Mouse (Mus musculus): ENCODE results near the gene Scfd2. TPM values are rescaled to one million over a fixed set of nuclear protein-coding genes. Genes with fewer than 3 reads are reported as not detected.

Gene Scfd2
- total and polyA plus RNA-seq, 2 experiments from 2014 or later, result 17.5 to 33.2 TPM

GRCm38 (mm10) chr5:74193626-74194025 lies 337.9 kb downstream of the Scfd2 start:
- no peak overlapping the region for H3K4me3 ChIP-seq (ENCODE audit: low read depth, low read length)
- ATAC-seq (ENCODE audit: low FRiP score) (no peak), DNase-seq (ENCODE audit: low spot score) (no peak)
- 0 out of 2 replicates have a peak, but pooled peaks cover 3% of the 10 kb centered on the region for H3K27me3 ChIP-seq (ENCODE audit: insufficient read depth, low read length)
- H3K36me3 ChIP-seq (ENCODE audit: insufficient read depth, low read length), result no peaks in the 10 kb centered on the region
- 31% methylated on average over 7 of the region's 7 CpGs for WGBS
- no peaks in the 10 kb centered on the region for H3K9me3 ChIP-seq (ENCODE audit: low read length)
- H3K4me1 ChIP-seq (ENCODE audit: insufficient read depth, low read length), result peaks cover 6% of the 10 kb centered on the region
- no peak overlapping the region for H3K4me2 ChIP-seq (ENCODE audit: low read depth, low read length, poor library complexity, severe bottlenecking)
- TF ChIP-seq CTCF (IDR thresholded peaks at IDR 0.05), result no peak
- no peak overlapping the region for H3K27ac ChIP-seq (ENCODE audit: low read depth, low read length)
- H3K9ac ChIP-seq (replicated peaks; ENCODE audit: low read length, poor library complexity, severe bottlenecking), result no peak overlapping the region

DNA sequence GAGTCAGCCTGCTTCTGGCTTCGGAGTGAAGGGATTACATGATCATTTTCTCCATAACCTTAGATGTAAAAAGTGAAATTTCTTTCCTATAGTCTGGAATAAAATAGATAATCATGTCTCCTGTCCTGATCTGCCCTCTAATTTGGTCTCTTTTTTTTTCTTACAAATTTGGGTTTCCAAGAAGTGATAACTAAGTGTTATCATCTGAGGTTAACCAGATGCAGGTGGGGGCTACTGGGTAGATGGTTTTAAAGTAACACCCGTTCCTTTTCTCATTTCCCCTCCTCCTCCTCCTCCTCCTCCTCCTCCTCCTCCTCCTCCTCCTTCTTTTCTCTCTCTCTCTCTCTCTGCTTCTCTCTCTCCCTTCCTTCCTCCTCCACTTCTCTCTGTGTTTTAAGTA lies 338.6 kb downstream of the Scfd2 start:
- Histone ChIP-seq H3K36me3 (ENCODE audit: insufficient read depth, low read length) (no peaks in the 10 kb centered on the region), H3K4me2 (ENCODE audit: low read depth, low read length, poor library complexity, severe bottlenecking) (no peak overlapping the region), H3K4me1 (ENCODE audit: insufficient read depth, low read length) (peaks cover 6% of the 10 kb centered on the region), H3K9me3 (ENCODE audit: low read length) (no peaks in the 10 kb centered on the region), H3K9ac (replicated peaks; ENCODE audit: low read length, poor library complexity, severe bottlenecking) (no peak overlapping the region), H3K4me3 (ENCODE audit: low read depth, low read length) (no peak overlapping the region), H3K27ac (ENCODE audit: low read depth, low read length) (no peak overlapping the region), H3K27me3 (ENCODE audit: insufficient read depth, low read length) (0 out of 2 replicates have a peak, but pooled peaks cover 5% of the 10 kb centered on the region)
- no peak for TF ChIP-seq CTCF (IDR thresholded peaks at IDR 0.05)
- no peak for DNase-seq (ENCODE audit: low spot score)
- 73% methylated on average over 2 of the region's 2 CpGs for WGBS
- no peak for ATAC-seq (ENCODE audit: low FRiP score)

GRCm38 (mm10) chr5:74190911-74191310 lies 340.6 kb downstream of the Scfd2 start:
- H3K4me1 ChIP-seq (ENCODE audit: insufficient read depth, low read length), result peaks cover 6% of the 10 kb centered on the region
- ATAC-seq (ENCODE audit: low FRiP score) (no peak), DNase-seq (ENCODE audit: low spot score) (no peak)
- no peak overlapping the region for H3K27ac ChIP-seq (ENCODE audit: low read depth, low read length)
- H3K9me3 ChIP-seq (ENCODE audit: low read length), result no peaks in the 10 kb centered on the region
- H3K4me2 ChIP-seq (ENCODE audit: low read depth, low read length, poor library complexity, severe bottlenecking), result no peak overlapping the region
- H3K4me3 ChIP-seq (ENCODE audit: low read depth, low read length), result no peak overlapping the region
- TF ChIP-seq CTCF (IDR thresholded peaks at IDR 0.05), result no peak
- 0 out of 2 replicates have a peak, but pooled peaks cover 5% of the 10 kb centered on the region for H3K27me3 ChIP-seq (ENCODE audit: insufficient read depth, low read length)
- H3K36me3 ChIP-seq (ENCODE audit: insufficient read depth, low read length), result no peaks in the 10 kb centered on the region
- H3K9ac ChIP-seq (replicated peaks; ENCODE audit: low read length, poor library complexity, severe bottlenecking), result no peak overlapping the region
- WGBS, result 72% methylated on average over 5 of the region's 5 CpGs

DNA sequence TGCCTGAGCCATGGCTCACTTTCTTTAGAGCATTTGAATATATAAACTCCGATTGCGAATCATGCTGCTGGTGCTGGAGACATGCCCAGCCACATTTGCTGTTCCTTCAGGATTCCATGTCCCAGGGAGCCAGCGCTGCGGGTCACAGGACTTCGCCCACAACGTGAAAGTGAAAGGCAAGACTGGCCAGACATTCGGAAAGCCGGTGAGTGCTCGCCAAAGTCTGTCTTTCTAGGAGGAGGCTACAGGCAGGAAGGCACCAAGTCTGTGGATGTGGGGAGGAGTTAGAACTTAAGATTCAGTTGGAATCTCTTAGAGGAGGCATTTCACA lies 341.4 kb downstream of the Scfd2 start:
- Histone ChIP-seq H3K4me2 (ENCODE audit: low read depth, low read length, poor library complexity, severe bottlenecking) (no peak overlapping the region), H3K4me1 (ENCODE audit: insufficient read depth, low read length) (0 out of 2 replicates have a peak, but pooled peaks cover 4% of the 10 kb centered on the region), H3K27ac (ENCODE audit: low read depth, low read length) (no peak overlapping the region), H3K4me3 (ENCODE audit: low read depth, low read length) (no peak overlapping the region), H3K9ac (replicated peaks; ENCODE audit: low read length, poor library complexity, severe bottlenecking) (no peak overlapping the region), H3K36me3 (ENCODE audit: insufficient read depth, low read length) (no peaks in the 10 kb centered on the region), H3K27me3 (ENCODE audit: insufficient read depth, low read length) (0 out of 2 replicates have a peak, but pooled peaks cover 5% of the 10 kb centered on the region), H3K9me3 (ENCODE audit: low read length) (no peaks in the 10 kb centered on the region)
- TF ChIP-seq CTCF (IDR thresholded peaks at IDR 0.05), result no peak
- 29% methylated on average over 9 of the region's 9 CpGs for WGBS
- no peak for DNase-seq (ENCODE audit: low spot score)
- ATAC-seq (ENCODE audit: low FRiP score), result no peak

DNA sequence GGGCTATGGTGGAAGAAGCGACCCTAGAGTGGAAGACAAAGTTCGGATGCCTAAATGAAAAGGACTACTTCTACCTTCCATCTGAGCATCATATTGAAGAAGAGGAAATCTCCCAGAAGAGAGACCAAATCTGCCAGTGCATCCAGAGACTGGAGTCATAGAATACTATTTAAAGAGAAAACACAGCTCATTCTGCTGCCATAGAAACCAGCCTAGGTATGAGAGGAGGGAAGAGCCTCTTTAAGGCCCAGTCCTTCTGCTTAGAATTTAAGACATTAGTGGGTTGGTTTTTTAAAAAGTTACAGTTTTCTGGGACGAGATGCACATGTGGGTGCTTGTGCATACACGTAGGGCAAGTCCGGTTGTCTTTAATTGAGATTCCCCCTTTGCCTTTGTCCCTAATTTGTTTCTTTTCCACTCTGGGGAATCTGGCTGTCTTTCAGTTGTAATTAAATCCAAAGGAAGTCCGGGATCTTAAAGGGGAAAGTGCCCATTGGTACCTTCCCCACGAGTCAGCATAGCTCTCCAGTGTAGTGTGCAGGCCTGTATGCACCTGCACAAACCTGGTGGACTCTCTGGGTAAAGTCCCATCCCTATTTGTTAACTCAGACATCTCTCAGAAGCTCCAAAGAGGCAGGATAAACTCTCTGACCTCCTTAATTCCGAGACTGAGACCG lies 341.9 kb downstream of the Scfd2 start:
- no peak for ATAC-seq (ENCODE audit: low FRiP score)
- no peak for TF ChIP-seq CTCF (IDR thresholded peaks at IDR 0.05)
- no peak overlapping the region for H3K4me2 ChIP-seq (ENCODE audit: low read depth, low read length, poor library complexity, severe bottlenecking)

DNA sequence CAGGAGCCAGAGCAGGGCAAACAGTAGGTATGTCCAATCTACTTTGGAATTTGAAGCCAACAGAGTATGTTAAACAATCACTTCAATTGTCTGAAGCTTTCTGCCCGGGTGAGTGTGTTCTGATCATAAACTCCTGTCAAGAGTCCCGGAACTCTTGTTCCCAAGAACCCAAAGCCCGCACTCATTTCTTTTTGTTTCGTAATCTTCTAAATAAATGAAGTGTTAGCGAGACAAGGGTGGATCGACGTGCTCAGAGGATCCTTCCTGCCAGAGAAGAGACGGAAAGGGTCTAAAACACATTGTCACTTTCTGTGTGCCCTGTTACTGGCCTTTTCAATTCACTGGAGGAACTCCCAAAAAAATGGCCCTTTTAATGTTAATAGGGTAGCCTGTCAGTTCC lies 342.7 kb downstream of the Scfd2 start:
- no peak overlapping the region for H3K27ac ChIP-seq (ENCODE audit: low read depth, low read length)
- no peak overlapping the region for H3K9ac ChIP-seq (replicated peaks; ENCODE audit: low read length, poor library complexity, severe bottlenecking)
- WGBS, result 87% methylated on average over 8 of the region's 8 CpGs
- no peak for TF ChIP-seq CTCF (IDR thresholded peaks at IDR 0.05)
- ATAC-seq (ENCODE audit: low FRiP score) (no peak), DNase-seq (ENCODE audit: low spot score) (no peak)
- H3K4me3 ChIP-seq (ENCODE audit: low read depth, low read length), result no peak overlapping the region
- H3K9me3 ChIP-seq (ENCODE audit: low read length), result no peaks in the 10 kb centered on the region
- 0 out of 2 replicates have a peak, but pooled peaks cover 2% of the 10 kb centered on the region for H3K4me1 ChIP-seq (ENCODE audit: insufficient read depth, low read length)
- H3K36me3 ChIP-seq (ENCODE audit: insufficient read depth, low read length), result no peaks in the 10 kb centered on the region
- 0 out of 2 replicates have a peak, but pooled peaks cover 5% of the 10 kb centered on the region for H3K27me3 ChIP-seq (ENCODE audit: insufficient read depth, low read length)
- no peak overlapping the region for H3K4me2 ChIP-seq (ENCODE audit: low read depth, low read length, poor library complexity, severe bottlenecking)

More for the DNA sequence above, 341.9 kb downstream of the Scfd2 start:
- Histone ChIP-seq H3K4me3 (ENCODE audit: low read depth, low read length) (no peak overlapping the region), H3K9ac (replicated peaks; ENCODE audit: low read length, poor library complexity, severe bottlenecking) (no peak overlapping the region), H3K36me3 (ENCODE audit: insufficient read depth, low read length) (no peaks in the 10 kb centered on the region), H3K9me3 (ENCODE audit: low read length) (no peaks in the 10 kb centered on the region), H3K27ac (ENCODE audit: low read depth, low read length) (no peak overlapping the region), H3K4me1 (ENCODE audit: insufficient read depth, low read length) (0 out of 2 replicates have a peak, but pooled peaks cover 4% of the 10 kb centered on the region), H3K27me3 (ENCODE audit: insufficient read depth, low read length) (0 out of 2 replicates have a peak, but pooled peaks cover 5% of the 10 kb centered on the region)
- no peak for DNase-seq (ENCODE audit: low spot score)
- 39% methylated on average over 9 of the region's 9 CpGs for WGBS

Data from midbrain, postnatal 0 days (tissue).